Mouse (Mus musculus) liver, postnatal 0 days (tissue): ENCODE measurements around the gene Rab26.

Experiments
- CTCF ChIP-seq: sonication (generic); IDR thresholded peaks from 2 replicates; pipeline ENCODE4 v1.5.1; 2016; ENCODE audit warnings: antibody characterized with exemption, low read depth
- EP300 ChIP-seq: IDR thresholded peaks from 2 replicates; pipeline ENCODE4 v1.6.1; 2016; ENCODE audit warnings: antibody characterized with exemption, low read depth, mild to moderate bottlenecking

GRCm38 (mm10) chr17:24502208-24502607 is 31.8 kb downstream of the Rab26 start:
- TF ChIP-seq CTCF = peak; percentile 40
- TF ChIP-seq EP300 = no peak
